Mouse (Mus musculus) embryonic facial prominence, embryonic 15.5 days (tissue): ENCODE data around the gene Fam171a1. TPM values are rescaled to one million over a fixed set of nuclear protein-coding genes. Genes with fewer than 3 reads are reported as not detected.
"Not testable (repeated sequence)": the region's sequence is repeated elsewhere in the genome, so short reads cannot be mapped to it uniquely, and the experiment has no call there.

Experiments used
- ATAC-seq: fragments of 200-750 bp; cut with Nextera tagmentation; 2 replicates; pipeline ENCODE4 v1.8.0; 2017; ENCODE audit warnings: low read depth, moderate TSS enrichment; ENCODE audit not compliant: insufficient number of reproducible peaks, low FRiP score, low TSS enrichment
- H3K27ac ChIP-seq: fragments of 300-500 bp; sonication (generic); replicated peaks from 2 replicates; pipeline ENCODE4 v1.5.1; 2015; ENCODE audit warnings: mild to moderate bottlenecking, inconsistent platforms
- H3K27me3 ChIP-seq: fragments of 300-500 bp; sonication (generic); 2 replicates; pipeline ENCODE4 v1.6.1; 2015; ENCODE audit warnings: inconsistent platforms
- H3K36me3 ChIP-seq: fragments of 300-500 bp; sonication (generic); 2 replicates; pipeline ENCODE4 v1.6.1; 2015; ENCODE audit warnings: mild to moderate bottlenecking, inconsistent platforms
- H3K4me1 ChIP-seq: fragments of 300-500 bp; sonication (generic); 2 replicates; pipeline ENCODE4 v1.6.1; 2015; ENCODE audit warnings: inconsistent platforms
- H3K4me2 ChIP-seq: fragments of 300-500 bp; sonication (generic); replicated peaks from 2 replicates; pipeline ENCODE4 v1.6.1; 2015; ENCODE audit warnings: mild to moderate bottlenecking, inconsistent platforms
- H3K4me3 ChIP-seq: fragments of 300-500 bp; sonication (generic); replicated peaks from 2 replicates; pipeline ENCODE4 v1.5.1; 2015; ENCODE audit warnings: mild to moderate bottlenecking, inconsistent platforms
- H3K9ac ChIP-seq: fragments of 300-500 bp; sonication (generic); 2 replicates; pipeline ENCODE4 v1.6.1; 2015; ENCODE audit warnings: inconsistent platforms
- H3K9me3 ChIP-seq: fragments of 300-500 bp; sonication (generic); replicated peaks from 2 replicates; pipeline ENCODE4 v1.6.1; 2016; ENCODE audit warnings: inconsistent platforms
- WGBS: fragments of 180-500 bp; shearing (Covaris S2); methylation state at CpG from one replicate; pipeline ENCODE4 v1.1.7; 2015; 5-methylcytosine and 5-hydroxymethylcytosine counted together
- polyA plus RNA-seq: library from polyadenylated mRNA; unstranded; fragments of >200 nt; fragmentation: Nextera tagmentation; extraction: Ambion mirVana; gene quantifications from 2 replicates; pipeline ENCODE4 v1.2.1, GENCODE M21; 2015

The Fam171a1 gene
- polyA plus RNA-seq, 1 experiment from 2014 or later, result 28.9 TPM

DNA sequence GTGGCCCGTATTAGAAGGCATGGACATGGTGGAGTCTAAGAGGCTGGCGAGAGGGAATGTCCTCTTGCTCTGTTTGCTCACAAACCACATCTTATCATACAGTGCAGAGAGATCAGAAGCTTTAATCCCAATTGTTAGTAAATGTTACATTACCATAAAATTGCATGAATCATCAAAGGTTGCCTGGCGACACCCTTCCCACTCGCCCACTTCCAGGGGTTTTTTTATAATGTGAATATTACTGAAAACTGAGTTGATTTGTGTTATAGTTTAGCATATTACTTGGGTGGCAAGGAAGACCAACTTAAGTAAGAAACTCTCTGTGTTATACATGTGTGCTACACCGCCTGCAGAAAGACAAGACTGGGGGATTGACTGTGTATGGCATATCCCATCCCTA, 60.9 kb downstream of the Fam171a1 start:
- 86% methylated on average over 5 of the region's 5 CpGs for WGBS
- H3K4me1 ChIP-seq, result peaks cover 13% of the 10 kb centered on the region
- H3K9me3 ChIP-seq, result no peaks in the 10 kb centered on the region
- no peaks in the 10 kb centered on the region for H3K27me3 ChIP-seq
- H3K9ac ChIP-seq, result no peak overlapping the region
- H3K27ac ChIP-seq, result no peak overlapping the region
- H3K4me2 ChIP-seq, result no peak overlapping the region
- no peak overlapping the region for H3K4me3 ChIP-seq
- H3K36me3 ChIP-seq, result no peaks in the 10 kb centered on the region
- ATAC-seq, result no peak

DNA sequence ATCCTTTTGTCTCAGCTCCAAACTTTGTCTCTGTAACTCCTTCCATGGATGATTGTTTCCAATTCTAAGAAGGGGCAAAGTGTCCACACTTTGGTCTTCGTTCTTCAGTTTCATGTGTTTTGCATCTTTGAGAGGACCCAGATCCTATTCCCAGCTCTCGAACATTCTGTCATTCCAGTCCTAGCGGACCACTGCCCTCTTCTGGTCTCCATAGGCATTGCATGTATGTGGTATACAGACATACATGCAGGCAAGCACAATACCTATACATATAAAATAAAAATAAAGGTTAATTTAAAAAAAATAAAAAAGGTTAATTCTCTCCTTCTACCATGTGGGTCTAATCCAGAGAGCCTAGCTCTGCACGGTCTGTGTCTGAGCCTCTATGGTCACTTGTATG, 62.0 kb downstream of the Fam171a1 start:
- H3K27ac ChIP-seq, H3K9ac ChIP-seq, H3K4me3 ChIP-seq, ATAC-seq, H3K36me3 ChIP-seq, H3K27me3 ChIP-seq, H3K9me3 ChIP-seq, H3K4me2 ChIP-seq: not testable (repeated sequence)
- 92% methylated on average over 4 of the region's 4 CpGs for WGBS
- peaks cover 13% of the 10 kb centered on the region for H3K4me1 ChIP-seq

DNA sequence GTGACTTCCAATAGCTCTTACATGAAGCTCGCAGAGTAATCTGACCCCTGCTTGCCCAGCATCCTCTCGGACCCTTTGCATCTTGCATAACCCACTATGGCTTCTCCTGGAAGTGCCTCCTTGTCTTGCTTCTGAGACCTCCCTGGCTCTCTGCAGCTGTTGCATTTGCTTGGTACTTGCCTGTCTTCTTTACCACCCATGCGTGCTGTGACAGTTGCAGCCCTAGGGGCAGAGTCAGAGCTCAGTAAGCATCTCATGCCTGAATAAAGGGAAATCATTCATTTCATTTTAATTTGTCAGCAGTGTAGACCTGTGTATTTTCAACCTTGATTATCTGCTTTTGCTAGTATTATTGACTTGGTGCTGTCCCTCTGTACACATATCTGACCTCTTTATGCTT, 62.7 kb downstream of the Fam171a1 start:
- no peak for ATAC-seq
- peaks cover 12% of the 10 kb centered on the region for H3K4me1 ChIP-seq
- 42% methylated on average over 3 of the region's 3 CpGs for WGBS

DNA sequence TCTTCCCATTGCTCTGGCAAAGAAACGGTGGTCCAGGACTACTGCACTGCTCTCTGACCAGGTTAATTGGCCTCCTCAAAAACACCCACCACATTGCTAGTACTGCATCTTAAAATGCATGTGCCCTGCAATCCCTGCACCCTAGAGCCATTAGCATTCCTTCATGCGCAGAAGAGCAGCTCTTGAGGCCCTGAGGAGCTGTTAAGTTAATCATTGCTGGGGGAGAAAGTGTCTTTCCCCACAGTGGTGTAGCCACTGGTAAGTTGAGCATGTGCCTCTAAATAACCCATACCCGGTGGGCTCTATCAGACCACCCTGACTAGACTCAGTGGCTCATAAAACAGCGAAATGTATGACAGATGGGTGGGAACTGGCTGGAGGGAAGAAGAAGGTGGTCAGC, 66.5 kb downstream of the Fam171a1 start:
- H3K9me3 ChIP-seq, result no peaks in the 10 kb centered on the region
- no peak overlapping the region for H3K4me2 ChIP-seq
- ATAC-seq, result no peak
- H3K4me3 ChIP-seq, result no peak overlapping the region
- no peak overlapping the region for H3K27ac ChIP-seq
- H3K4me1 ChIP-seq, result 0 out of 2 replicates have a peak, but pooled peaks cover 6% of the 10 kb centered on the region
- 87% methylated on average over 4 of the region's 4 CpGs for WGBS
- no peaks in the 10 kb centered on the region for H3K36me3 ChIP-seq
- H3K9ac ChIP-seq, result no peak overlapping the region
- H3K27me3 ChIP-seq, result no peaks in the 10 kb centered on the region

More for the DNA sequence above, 62.7 kb downstream of the Fam171a1 start:
- H3K27ac ChIP-seq, result no peak overlapping the region
- no peaks in the 10 kb centered on the region for H3K9me3 ChIP-seq
- no peaks in the 10 kb centered on the region for H3K27me3 ChIP-seq
- no peak overlapping the region for H3K9ac ChIP-seq
- H3K4me3 ChIP-seq, result no peak overlapping the region
- no peak overlapping the region for H3K4me2 ChIP-seq
- no peaks in the 10 kb centered on the region for H3K36me3 ChIP-seq

DNA sequence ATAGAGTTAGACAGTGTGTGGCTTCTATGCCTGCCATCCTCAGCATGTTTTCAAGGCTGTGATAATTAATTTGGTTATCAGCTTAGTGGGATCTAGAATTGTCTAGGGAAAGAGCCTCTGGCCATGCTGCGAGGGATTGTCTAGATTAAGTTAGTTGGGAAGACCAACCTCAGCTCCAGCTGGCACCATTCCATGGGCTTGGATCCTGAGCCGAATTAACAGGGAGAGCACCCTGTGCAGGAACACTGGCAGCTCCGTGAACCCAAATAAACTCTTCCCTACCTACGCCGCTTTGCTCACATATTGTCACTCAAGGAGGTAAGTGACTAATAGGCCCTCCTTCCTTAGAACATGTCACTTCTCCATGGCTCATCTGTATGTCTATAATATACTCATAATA, 69.6 kb downstream of the Fam171a1 start:
- Histone ChIP-seq H3K9ac (no peak overlapping the region), H3K27me3 (no peaks in the 10 kb centered on the region), H3K4me1 (no peaks in the 10 kb centered on the region), H3K9me3 (no peaks in the 10 kb centered on the region), H3K36me3 (no peaks in the 10 kb centered on the region), H3K4me3 (no peak overlapping the region), H3K27ac (no peak overlapping the region), H3K4me2 (no peak overlapping the region)
- WGBS, result 77% methylated on average over 5 of the region's 5 CpGs
- no peak for ATAC-seq

DNA sequence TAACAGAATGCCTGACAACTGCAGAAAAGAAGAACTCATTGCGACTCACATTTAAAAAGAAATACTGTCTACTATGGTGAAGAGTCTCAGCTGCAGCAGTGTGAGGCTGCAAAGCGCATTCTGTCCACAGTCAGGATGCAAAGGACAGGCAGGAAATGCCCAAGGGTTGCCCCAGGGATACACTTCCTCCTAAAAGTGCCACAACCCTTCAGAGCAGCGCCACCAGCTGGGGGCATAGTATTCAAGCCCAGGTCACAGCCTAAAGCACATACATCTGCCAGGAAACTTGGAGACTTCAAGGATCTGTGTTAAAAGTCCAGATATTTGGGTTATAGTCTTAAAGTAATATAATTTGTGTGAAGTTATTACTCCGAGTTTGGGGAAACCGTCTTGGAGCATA, 71.3 kb downstream of the Fam171a1 start:
- no peaks in the 10 kb centered on the region for H3K4me1 ChIP-seq
- H3K27ac ChIP-seq, result no peak overlapping the region
- 0 out of 2 replicates have a peak, but pooled peaks cover 8% of the 10 kb centered on the region for H3K36me3 ChIP-seq
- H3K4me3 ChIP-seq, result no peak overlapping the region
- H3K27me3 ChIP-seq, result no peaks in the 10 kb centered on the region
- no peak overlapping the region for H3K9ac ChIP-seq
- 72% methylated on average over 5 of the region's 5 CpGs for WGBS
- no peaks in the 10 kb centered on the region for H3K9me3 ChIP-seq
- no peak for ATAC-seq
- no peak overlapping the region for H3K4me2 ChIP-seq

DNA sequence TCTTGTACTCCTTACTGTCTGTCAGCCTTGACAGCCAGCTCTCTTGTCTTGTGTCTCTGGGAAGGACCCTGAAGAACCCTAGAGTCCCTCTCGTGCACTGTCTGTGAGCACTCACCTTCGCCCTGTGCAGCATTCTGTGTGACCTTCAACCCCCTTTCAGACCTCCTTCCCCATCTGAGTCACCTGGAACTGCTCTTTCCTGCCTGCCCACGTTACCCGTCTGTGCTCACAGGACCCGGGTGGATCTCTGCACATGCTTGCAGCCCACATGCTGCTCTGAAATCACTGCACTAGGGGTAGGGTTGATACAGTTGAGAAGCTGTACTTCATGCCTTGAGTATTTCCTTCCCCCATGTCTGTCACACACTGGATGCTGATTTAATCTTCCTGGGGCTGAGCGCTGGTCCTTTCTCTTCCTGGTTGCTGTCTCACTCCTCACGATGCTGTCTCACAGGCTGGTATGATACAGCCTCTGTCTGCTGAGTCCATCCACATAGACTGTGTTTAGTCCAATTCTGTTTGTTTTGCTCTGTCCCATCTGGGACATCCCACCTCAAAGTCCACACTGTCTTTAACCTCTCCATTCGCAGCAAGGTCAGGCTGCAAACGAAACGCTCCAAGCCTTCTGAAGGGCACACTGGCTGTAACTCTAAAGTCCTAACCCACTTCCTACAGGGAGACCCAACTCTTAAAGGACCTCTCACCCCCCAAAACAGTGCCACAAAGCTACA, 74.9 kb downstream of the Fam171a1 start:
- no peaks in the 10 kb centered on the region for H3K9me3 ChIP-seq
- H3K9ac ChIP-seq, result no peak overlapping the region
- H3K27me3 ChIP-seq, result no peaks in the 10 kb centered on the region
- 84% methylated on average over 10 of the region's 10 CpGs for WGBS
- no peak overlapping the region for H3K4me2 ChIP-seq
- ATAC-seq, result no peak
- H3K4me3 ChIP-seq, result no peak overlapping the region
- 0 out of 2 replicates have a peak, but pooled peaks cover 8% of the 10 kb centered on the region for H3K36me3 ChIP-seq
- no peak overlapping the region for H3K27ac ChIP-seq
- H3K4me1 ChIP-seq, result no peaks in the 10 kb centered on the region

DNA sequence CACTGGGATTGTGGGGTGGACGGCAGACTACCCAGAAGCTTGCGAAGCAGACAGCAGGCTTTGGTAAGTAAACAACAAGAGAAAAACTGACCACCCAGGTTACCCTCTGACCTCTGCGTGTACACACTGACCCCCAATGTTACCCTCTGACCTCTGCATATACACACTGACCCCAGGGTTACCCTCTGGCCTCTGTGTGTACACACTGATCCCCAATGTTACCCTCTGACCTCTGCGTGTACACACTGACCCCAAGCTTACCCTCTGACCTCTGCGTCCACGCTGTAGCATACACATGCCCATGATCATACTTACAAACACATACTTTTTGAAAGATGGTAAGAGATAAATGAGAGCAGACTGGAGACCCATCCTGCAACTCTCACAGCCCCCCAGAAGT, 77.1 kb downstream of the Fam171a1 start:
- Histone ChIP-seq H3K9me3 (no peaks in the 10 kb centered on the region), H3K27ac (no peak overlapping the region), H3K4me2 (no peak overlapping the region), H3K36me3 (0 out of 2 replicates have a peak, but pooled peaks cover 8% of the 10 kb centered on the region), H3K9ac (no peak overlapping the region), H3K27me3 (no peaks in the 10 kb centered on the region), H3K4me3 (no peak overlapping the region), H3K4me1 (no peaks in the 10 kb centered on the region)
- no peak for ATAC-seq
- WGBS, result 67% methylated on average over 6 of the region's 6 CpGs

DNA sequence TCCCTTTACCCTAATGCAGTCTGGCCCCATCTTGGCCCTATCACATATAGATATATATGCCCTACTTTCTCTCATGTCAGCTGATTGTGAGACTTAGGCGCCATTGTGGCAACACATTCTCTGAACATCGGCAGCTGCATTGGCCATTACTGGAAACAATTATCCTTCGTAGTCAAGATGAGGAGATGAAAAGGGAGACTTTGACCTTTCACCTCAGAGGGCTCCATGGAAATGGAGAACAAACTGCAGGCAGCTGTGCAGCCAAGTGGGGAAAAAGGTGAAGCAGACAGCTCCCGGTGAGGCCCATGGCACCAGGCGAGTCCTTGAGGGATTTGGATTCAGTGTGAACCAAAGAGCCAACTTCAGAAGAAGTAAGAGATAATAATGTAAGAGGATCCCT, 81.5 kb downstream of the Fam171a1 start:
- Histone ChIP-seq H3K9me3 (no peaks in the 10 kb centered on the region), H3K36me3 (0 out of 2 replicates have a peak, but pooled peaks cover 3% of the 10 kb centered on the region), H3K4me2 (no peak overlapping the region), H3K4me1 (no peaks in the 10 kb centered on the region), H3K27ac (no peak overlapping the region), H3K4me3 (no peak overlapping the region), H3K9ac (no peak overlapping the region), H3K27me3 (no peaks in the 10 kb centered on the region)
- 39% methylated on average over 5 of the region's 5 CpGs for WGBS
- ATAC-seq, result no peak

DNA sequence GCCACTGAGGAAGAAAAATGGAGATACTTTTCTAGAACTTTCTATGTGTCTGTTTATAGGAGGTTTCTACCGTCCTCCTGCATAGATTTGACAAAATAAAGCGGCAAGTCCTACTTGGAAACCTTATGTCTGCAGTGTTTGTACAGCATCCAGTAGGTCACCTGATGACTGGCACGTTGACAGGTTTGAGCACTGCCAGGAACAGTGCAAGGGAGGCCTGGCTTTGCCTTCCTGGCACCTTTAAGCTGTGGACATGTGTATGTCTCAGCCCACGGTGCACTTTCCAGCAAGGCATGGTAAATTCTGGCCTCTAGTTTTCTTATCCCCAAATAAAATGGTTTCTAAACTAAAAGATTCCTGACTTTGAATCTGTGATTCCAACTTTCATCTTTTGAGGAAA, 86.4 kb downstream of the Fam171a1 start:
- H3K4me1 ChIP-seq, result no peaks in the 10 kb centered on the region
- no peak overlapping the region for H3K4me3 ChIP-seq
- H3K36me3 ChIP-seq, result 0 out of 2 replicates have a peak, but pooled peaks cover 6% of the 10 kb centered on the region
- H3K9me3 ChIP-seq, result no peaks in the 10 kb centered on the region
- no peak overlapping the region for H3K4me2 ChIP-seq
- H3K9ac ChIP-seq, result no peak overlapping the region
- H3K27ac ChIP-seq, result no peak overlapping the region
- 94% methylated on average over 4 of the region's 4 CpGs for WGBS
- no peak for ATAC-seq
- no peaks in the 10 kb centered on the region for H3K27me3 ChIP-seq

DNA sequence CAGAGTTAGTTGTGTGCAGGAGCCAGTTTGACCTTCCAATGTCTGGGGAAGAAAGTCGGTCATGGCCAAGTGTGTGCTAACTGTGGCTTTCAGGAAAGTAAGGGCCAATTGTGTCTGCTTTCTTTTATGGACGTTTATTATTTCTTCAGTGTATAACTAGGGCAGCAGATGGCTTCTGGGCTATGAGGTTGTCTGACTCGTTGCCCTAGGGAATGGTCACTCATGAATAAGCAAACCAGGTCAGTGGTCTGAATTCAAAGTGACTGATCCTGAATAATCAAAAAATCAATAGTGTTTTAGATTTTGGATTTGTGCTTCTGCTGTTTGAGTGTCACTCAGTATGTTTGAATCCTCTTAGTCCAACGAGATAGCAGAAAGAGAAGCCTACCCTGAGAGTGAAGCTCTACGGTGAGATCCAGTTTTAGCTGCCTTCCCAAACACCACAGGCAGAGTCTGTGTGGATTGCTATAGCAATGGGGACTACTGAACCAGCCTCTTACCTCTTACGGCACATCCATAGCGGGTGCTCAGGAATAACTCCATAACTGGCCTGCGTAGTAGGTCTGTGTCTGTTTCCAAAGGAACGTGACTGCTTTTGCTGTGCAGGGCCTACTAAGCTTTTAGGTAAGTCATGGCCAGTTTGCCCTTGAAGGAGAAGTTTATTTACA, 93.1 kb downstream of the Fam171a1 start:
- 91% methylated on average over 9 of the region's 9 CpGs for WGBS
- Histone ChIP-seq H3K4me3 (no peak overlapping the region), H3K4me2 (no peak overlapping the region), H3K27me3 (no peaks in the 10 kb centered on the region), H3K9me3 (no peaks in the 10 kb centered on the region), H3K27ac (no peak overlapping the region), H3K36me3 (0 out of 2 replicates have a peak, but pooled peaks cover 3% of the 10 kb centered on the region), H3K9ac (no peak overlapping the region), H3K4me1 (no peaks in the 10 kb centered on the region)
- no peak for ATAC-seq
